Mouse (Mus musculus): Measurements from ENCODE around the gene Sppl2b. TPM values are rescaled to one million over a fixed set of nuclear protein-coding genes. Genes with fewer than 3 reads are reported as not detected.

Sppl2b gene
- total and polyA plus RNA-seq, 2 experiments from 2014 or later = 78.6 to 132 TPM

GRCm38 (mm10) chr10:80903282-80903681 lies 48.2 kb downstream of the Sppl2b start:
- 92% methylated on average over 10 of the region's 10 CpGs for WGBS
- peaks cover 61% of the 10 kb centered on the region for H3K36me3 ChIP-seq (ENCODE audit: insufficient read depth, low read length)

GRCm38 (mm10) chr10:80904004-80904693 lies 49.1 kb downstream of the Sppl2b start:
- ATAC-seq (ENCODE audit: low FRiP score) = no peak
- DNase-seq (ENCODE audit: low spot score) = no peak
- peaks cover 64% of the 10 kb centered on the region for H3K36me3 ChIP-seq (ENCODE audit: insufficient read depth, low read length)
- no peak overlapping the region for H3K4me3 ChIP-seq (ENCODE audit: low read depth, low read length)
- no peak for TF ChIP-seq CTCF (IDR thresholded peaks at IDR 0.05)
- H3K27me3 ChIP-seq (ENCODE audit: insufficient read depth, low read length) = no peaks in the 10 kb centered on the region
- no peak overlapping the region for H3K27ac ChIP-seq (ENCODE audit: low read depth, low read length)
- H3K4me2 ChIP-seq (ENCODE audit: low read depth, low read length, poor library complexity, severe bottlenecking) = no peak overlapping the region
- WGBS = 88% methylated on average over 28 of the region's 28 CpGs
- H3K4me1 ChIP-seq (ENCODE audit: insufficient read depth, low read length) = peaks cover 4% of the 10 kb centered on the region; the same call in 1 of the 2 replicates
- H3K9me3 ChIP-seq (ENCODE audit: low read length) = no peaks in the 10 kb centered on the region
- no peak overlapping the region for H3K9ac ChIP-seq (replicated peaks; ENCODE audit: low read length, poor library complexity, severe bottlenecking)

More at GRCm38 (mm10) chr10:80903282-80903681, 48.2 kb downstream of the Sppl2b start:
- no peaks in the 10 kb centered on the region for H3K27me3 ChIP-seq (ENCODE audit: insufficient read depth, low read length)
- no peaks in the 10 kb centered on the region for H3K9me3 ChIP-seq (ENCODE audit: low read length)
- H3K9ac ChIP-seq (replicated peaks; ENCODE audit: low read length, poor library complexity, severe bottlenecking) = no peak overlapping the region
- ATAC-seq (ENCODE audit: low FRiP score) (no peak), DNase-seq (ENCODE audit: low spot score) (no peak)
- no peak overlapping the region for H3K4me3 ChIP-seq (ENCODE audit: low read depth, low read length)
- peaks cover 4% of the 10 kb centered on the region; the same call in 1 of the 2 replicates for H3K4me1 ChIP-seq (ENCODE audit: insufficient read depth, low read length)
- H3K4me2 ChIP-seq (ENCODE audit: low read depth, low read length, poor library complexity, severe bottlenecking) = no peak overlapping the region
- no peak for TF ChIP-seq CTCF (IDR thresholded peaks at IDR 0.05)
- no peak overlapping the region for H3K27ac ChIP-seq (ENCODE audit: low read depth, low read length)

DNA sequence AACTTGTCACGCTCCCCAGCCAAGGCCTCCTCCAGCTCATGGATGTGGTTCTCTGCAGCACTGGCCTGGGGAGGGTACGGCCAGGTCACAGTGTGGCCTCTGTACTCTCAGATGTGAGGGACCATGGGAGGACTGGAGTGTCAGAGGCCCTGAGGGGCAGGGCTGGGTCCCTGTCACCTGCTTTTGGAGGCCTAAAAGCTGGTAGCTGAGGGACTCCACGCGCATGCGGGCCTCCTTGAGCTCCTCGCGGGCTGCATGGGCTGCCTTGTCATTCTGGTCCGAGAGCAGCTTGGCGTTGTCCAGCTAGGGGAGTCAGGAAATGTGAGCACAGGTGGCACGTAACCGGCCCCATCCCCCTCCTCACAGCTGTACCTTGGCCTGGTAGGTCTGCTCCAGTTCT lies 49.6 kb downstream of the Sppl2b start:
- peaks cover 68% of the 10 kb centered on the region for H3K36me3 ChIP-seq (ENCODE audit: insufficient read depth, low read length)

GRCm38 (mm10) chr10:80909375-80910162 lies 54.5 kb downstream of the Sppl2b start:
- H3K9ac ChIP-seq (replicated peaks; ENCODE audit: low read length, poor library complexity, severe bottlenecking) = no peak overlapping the region
- no peak for ATAC-seq (ENCODE audit: low FRiP score)
- H3K27ac ChIP-seq (ENCODE audit: low read depth, low read length) = no peak overlapping the region
- DNase-seq (ENCODE audit: low spot score) = no peak
- TF ChIP-seq CTCF (IDR thresholded peaks at IDR 0.05) = no peak
- H3K4me1 ChIP-seq (ENCODE audit: insufficient read depth, low read length) = no peaks in the 10 kb centered on the region
- peaks cover 63% of the 10 kb centered on the region for H3K36me3 ChIP-seq (ENCODE audit: insufficient read depth, low read length)
- H3K4me3 ChIP-seq (ENCODE audit: low read depth, low read length) = no peak overlapping the region
- H3K4me2 ChIP-seq (ENCODE audit: low read depth, low read length, poor library complexity, severe bottlenecking) = no peak overlapping the region
- no peaks in the 10 kb centered on the region for H3K27me3 ChIP-seq (ENCODE audit: insufficient read depth, low read length)
- WGBS = 94% methylated on average over 22 of the region's 22 CpGs
- no peaks in the 10 kb centered on the region for H3K9me3 ChIP-seq (ENCODE audit: low read length)

More for the DNA sequence above, 49.6 kb downstream of the Sppl2b start:
- 97% methylated on average over 11 of the region's 11 CpGs for WGBS
- no peak for DNase-seq (ENCODE audit: low spot score)
- Histone ChIP-seq H3K4me1 (ENCODE audit: insufficient read depth, low read length) (no peaks in the 10 kb centered on the region; the same call in 1 of the 2 replicates), H3K9ac (replicated peaks; ENCODE audit: low read length, poor library complexity, severe bottlenecking) (no peak overlapping the region), H3K9me3 (ENCODE audit: low read length) (no peaks in the 10 kb centered on the region), H3K27ac (ENCODE audit: low read depth, low read length) (no peak overlapping the region), H3K4me2 (ENCODE audit: low read depth, low read length, poor library complexity, severe bottlenecking) (no peak overlapping the region), H3K27me3 (ENCODE audit: insufficient read depth, low read length) (no peaks in the 10 kb centered on the region), H3K4me3 (ENCODE audit: low read depth, low read length) (no peak overlapping the region)
- no peak for ATAC-seq (ENCODE audit: low FRiP score)
- no peak for TF ChIP-seq CTCF (IDR thresholded peaks at IDR 0.05)

GRCm38 (mm10) chr10:80911354-80911753 lies 56.3 kb downstream of the Sppl2b start:
- Histone ChIP-seq H3K4me2 (ENCODE audit: low read depth, low read length, poor library complexity, severe bottlenecking) (no peak overlapping the region), H3K27ac (ENCODE audit: low read depth, low read length) (no peak overlapping the region), H3K9ac (replicated peaks; ENCODE audit: low read length, poor library complexity, severe bottlenecking) (no peak overlapping the region), H3K27me3 (ENCODE audit: insufficient read depth, low read length) (no peaks in the 10 kb centered on the region), H3K36me3 (ENCODE audit: insufficient read depth, low read length) (peaks cover 49% of the 10 kb centered on the region), H3K9me3 (ENCODE audit: low read length) (no peaks in the 10 kb centered on the region), H3K4me3 (ENCODE audit: low read depth, low read length) (no peak overlapping the region), H3K4me1 (ENCODE audit: insufficient read depth, low read length) (no peaks in the 10 kb centered on the region)
- WGBS = 96% methylated on average over 4 of the region's 4 CpGs
- ATAC-seq (ENCODE audit: low FRiP score) (no peak), DNase-seq (ENCODE audit: low spot score) (no peak)
- no peak for TF ChIP-seq CTCF (IDR thresholded peaks at IDR 0.05)

DNA sequence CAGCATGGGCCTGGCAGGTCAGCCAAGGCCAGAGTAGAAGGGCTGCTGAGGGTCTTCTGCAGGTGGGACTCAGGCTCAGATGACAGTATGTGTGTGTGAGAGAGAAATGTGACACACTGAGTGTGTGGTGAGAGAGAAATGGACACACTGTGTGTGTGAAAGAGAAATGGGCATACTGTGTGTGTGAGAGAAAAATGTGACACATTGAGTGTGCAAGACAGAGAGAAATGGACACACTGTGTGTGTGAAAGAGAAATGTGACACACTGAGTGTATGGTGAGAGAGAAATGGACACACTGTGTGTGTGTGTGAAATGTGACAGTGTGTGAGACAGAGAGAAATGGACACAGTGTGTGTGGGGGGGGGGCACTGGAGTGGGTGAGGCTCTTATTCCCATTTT lies 56.8 kb downstream of the Sppl2b start:
- H3K4me3 ChIP-seq (ENCODE audit: low read depth, low read length) = no peak overlapping the region
- no peak for DNase-seq (ENCODE audit: low spot score)
- no peak overlapping the region for H3K4me2 ChIP-seq (ENCODE audit: low read depth, low read length, poor library complexity, severe bottlenecking)
- no peak overlapping the region for H3K27ac ChIP-seq (ENCODE audit: low read depth, low read length)
- no peak overlapping the region for H3K9ac ChIP-seq (replicated peaks; ENCODE audit: low read length, poor library complexity, severe bottlenecking)
- no peak for TF ChIP-seq CTCF (IDR thresholded peaks at IDR 0.05)
- no peak for ATAC-seq (ENCODE audit: low FRiP score)
- no peaks in the 10 kb centered on the region for H3K27me3 ChIP-seq (ENCODE audit: insufficient read depth, low read length)
- no peaks in the 10 kb centered on the region for H3K9me3 ChIP-seq (ENCODE audit: low read length)
- no peaks in the 10 kb centered on the region for H3K4me1 ChIP-seq (ENCODE audit: insufficient read depth, low read length)
- H3K36me3 ChIP-seq (ENCODE audit: insufficient read depth, low read length) = peaks cover 47% of the 10 kb centered on the region
